Mouse (Mus musculus) lung, adult 2 months (tissue): Measurements from ENCODE around the gene Nr5a1.

Source experiments
- CTCF ChIP-seq: fragments of 200-500 bp; IDR thresholded peaks from 2 replicates; pipeline ENCODE4 v1.5.1; 2011; ENCODE audit warnings: mild to moderate bottlenecking, low read length, control low read depth; ENCODE audit not compliant: insufficient read depth
- POLR2A ChIP-seq: fragments of 200-500 bp; IDR thresholded peaks from 2 replicates; pipeline ENCODE4 v1.6.1; 2011; ENCODE audit warnings: low read depth, mild to moderate bottlenecking, control low read depth, low read length, borderline replicate concordance; ENCODE audit errors: extremely low read depth

- no peak for TF ChIP-seq CTCF
- TF ChIP-seq POLR2A: no peak
These were observed 746 bp downstream of the Nr5a1 start for GRCm38 (mm10) chr2:38713596-38713995.
